Comparison of ENCODE assay signal across 10 mouse cellular contexts in genomic region chr17:31929844-31930715, GRCm38 (mm10).
A peak's percentile ranks its signal among the peaks of the same experiment; 100 is the strongest.
DNase-seq lines count a peak whose midpoint lies in the region; ATAC-seq lines count a peak whose summit lies in the region.
"Had no signal": no experiment of that assay in that cellular context is flagged by ENCODE, and none has a peak within 500 bp of the region (broad histone marks: within the 10 kb centered on the region; RNA-seq: fewer than 3 reads in every experiment).

No protein-coding gene starts in this region.

- H3K4me2 ChIP-seq in embryonic facial prominence, embryonic 14.5 days (ENCODE audit: low read depth, low read length) = no peak overlapping the region
- no peak overlapping the region for H3K4me2 ChIP-seq in limb, embryonic 13.5 days (replicated peaks)

- peak overlapping the region; percentile 88 for H3K27ac ChIP-seq in heart, embryonic 10.5 days
- H3K27ac ChIP-seq in embryonic facial prominence, embryonic 14.5 days (replicated peaks; ENCODE audit: low read depth, low read length) = no peak overlapping the region
- H3K27ac ChIP-seq in limb, embryonic 13.5 days = no peak overlapping the region

- no peaks in the 10 kb centered on the region for H3K9me3 ChIP-seq in heart, embryonic 10.5 days
- H3K9me3 ChIP-seq in embryonic facial prominence, embryonic 14.5 days (ENCODE audit: control insufficient read depth, low read length) = no peaks in the 10 kb centered on the region
- H3K9me3 ChIP-seq in limb, embryonic 13.5 days = no peaks in the 10 kb centered on the region

- peak overlapping the region; percentile 25; the same call in 1 of the 2 replicates for H3K4me3 ChIP-seq in heart, embryonic 10.5 days
- H3K4me3 ChIP-seq in embryonic facial prominence, embryonic 14.5 days (ENCODE audit: low read depth, low read length) = no peak overlapping the region
- no peak overlapping the region for H3K4me3 ChIP-seq in limb, embryonic 13.5 days
- H3K4me3 ChIP-seq: erythroblast, embryonic 14.5 days had no signal

- no peak overlapping the region for H3K9ac ChIP-seq in embryonic facial prominence, embryonic 14.5 days (ENCODE audit: low read depth, low read length)
- no peak overlapping the region for H3K9ac ChIP-seq in limb, embryonic 13.5 days

- H3K4me1 ChIP-seq in heart, embryonic 10.5 days = peaks cover 57% of the 10 kb centered on the region
- H3K4me1 ChIP-seq in embryonic facial prominence, embryonic 14.5 days (ENCODE audit: control insufficient read depth, insufficient read depth, low read length) = peaks cover 9% of the 10 kb centered on the region
- H3K4me1 ChIP-seq in limb, embryonic 13.5 days = peaks cover 13% of the 10 kb centered on the region; the same call in 1 of the 2 replicates

- no peaks in the 10 kb centered on the region for H3K36me3 ChIP-seq in heart, embryonic 10.5 days
- no peaks in the 10 kb centered on the region for H3K36me3 ChIP-seq in embryonic facial prominence, embryonic 14.5 days (ENCODE audit: control insufficient read depth, insufficient read depth, low read length)
- H3K36me3 ChIP-seq in limb, embryonic 13.5 days = no peaks in the 10 kb centered on the region

- 32% methylated on average over 13 of the region's 13 CpGs for WGBS in heart, embryonic 10.5 days
- WGBS in embryonic facial prominence, embryonic 14.5 days = 62% methylated on average over 10 of the region's 13 CpGs
- 52% methylated on average over 13 of the region's 13 CpGs for WGBS in limb, embryonic 13.5 days

- peak; percentile 91 for DNase-seq in heart, embryonic 10.5 days (ENCODE audit: low spot score)
- no peak for DNase-seq in heart, adult 18-20 months
- DNase-seq in 416B (ENCODE audit: low read depth) = peak; percentile 39
- peak; percentile 47 for DNase-seq in embryonic facial prominence, embryonic 14.5 days (ENCODE audit: low spot score)
- DNase-seq in c-Kit-positive CD71-positive TER-119-positive erythroid progenitor cells, embryonic 14.5 days (ENCODE audit: low spot score) = no peak
- DNase-seq in thymus, postnatal 10 days (ENCODE audit: low spot score in 2 of 2) = no peak
- DNase-seq in thymus, adult 18-20 months = no peak
- DNase-seq: layer of hippocampus, adult 9-11 months had no signal

- peak; percentile 85 for ATAC-seq in embryonic facial prominence, embryonic 14.5 days (ENCODE audit: low read depth)
- peak; percentile 51; the same call in 1 of the 2 replicates for ATAC-seq in limb, embryonic 13.5 days (ENCODE audit: low FRiP score, low read depth)

- no peaks in the 10 kb centered on the region for H3K27me3 ChIP-seq in heart, embryonic 10.5 days (ENCODE audit: insufficient read depth, poor library complexity, severe bottlenecking)
- no peaks in the 10 kb centered on the region for H3K27me3 ChIP-seq in embryonic facial prominence, embryonic 14.5 days (replicated peaks; ENCODE audit: control insufficient read depth, insufficient read depth, low read length)
- H3K27me3 ChIP-seq in limb, embryonic 13.5 days = no peaks in the 10 kb centered on the region

Comparison
In these comparisons a context has a peak if more than half of its experiments do, and no peak if none do; other contexts are left out.
1. DNase-seq: peak in heart, embryonic 10.5 days (single experiment), 416B (single experiment) and embryonic facial prominence, embryonic 14.5 days (single experiment); none in heart, adult 18-20 months (0 of 2), c-Kit-positive CD71-positive TER-119-positive erythroid progenitor cells, embryonic 14.5 days (single experiment), thymus, postnatal 10 days (0 of 2) and thymus, adult 18-20 months (0 of 2).